Mouse (Mus musculus) embryo, embryonic 9.5 days (tissue): ENCODE measurements around the gene Mdc1.

ENCODE experiments used
- DNase-seq: peaks from one replicate; pipeline ENCODE4 v3.0.0-alpha.2; 2017; ENCODE audit errors: extremely low spot score

Gene Mdc1

GRCm38 (mm10) chr17:35848112-35848511 is 6.8 kb downstream of the Mdc1 start:
- no peak for DNase-seq

GRCm38 (mm10) chr17:35850974-35851373 is 9.7 kb downstream of the Mdc1 start:
- no peak for DNase-seq

- DNase-seq, result no peak
Observed at GRCm38 (mm10) chr17:35859371-35859770, 18.1 kb downstream of the Mdc1 start.

DNA sequence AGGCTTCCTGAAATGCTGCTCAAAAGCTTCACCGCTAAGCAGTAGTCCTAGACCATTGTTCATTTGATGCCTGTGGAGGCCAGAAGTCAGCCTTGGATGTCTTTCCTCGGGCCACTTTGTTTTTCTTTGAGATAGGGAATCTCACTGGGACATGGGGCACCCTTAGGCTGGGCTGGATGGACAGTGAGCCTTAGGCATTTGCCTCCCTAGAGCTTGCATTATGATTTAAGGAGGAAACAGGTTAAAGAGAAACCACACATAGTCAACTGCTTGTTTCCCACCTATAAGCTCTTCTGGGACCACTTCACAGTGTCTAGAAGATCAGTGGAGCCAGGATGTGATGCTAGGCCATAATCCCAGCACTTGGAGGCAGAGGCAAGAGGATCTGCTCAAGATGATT is 18.5 kb downstream of the Mdc1 start:
- DNase-seq, result no peak

DNA sequence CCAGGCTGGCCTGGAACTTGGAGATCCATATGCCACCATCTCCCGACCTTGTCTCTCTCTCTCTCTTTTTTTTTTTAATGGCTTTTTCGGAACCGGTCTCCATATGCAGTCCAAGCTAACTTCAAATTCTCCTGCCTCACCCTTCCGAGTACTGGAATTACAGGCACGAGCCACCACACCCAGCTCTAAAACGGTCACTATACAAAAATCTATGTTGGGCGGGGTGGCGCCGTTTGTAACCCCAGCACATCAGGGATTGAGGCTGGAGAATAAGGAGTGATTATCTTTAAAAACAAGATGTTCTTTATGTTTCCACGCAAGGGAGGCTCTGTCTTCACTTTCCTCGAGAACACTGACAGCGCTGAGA is 19.5 kb downstream of the Mdc1 start:
- no peak for DNase-seq

- peak; percentile 94 for DNase-seq
Observed at GRCm38 (mm10) chr17:35861198-35861857, 20.0 kb downstream of the Mdc1 start, which contains the start of gene Nrm. TSS of gene Nrm (plus strand) at chr17:35861318.

GRCm38 (mm10) chr17:35864832-35865353 is 23.6 kb downstream of the Mdc1 start:
- DNase-seq, result no peak

- peak; percentile 91 for DNase-seq
Observed at GRCm38 (mm10) chr17:35865481-35866280, 24.4 kb downstream of the Mdc1 start, which contains the start of gene Ppp1r18. TSS of gene Ppp1r18 (plus strand) at chr17:35865593.

DNA sequence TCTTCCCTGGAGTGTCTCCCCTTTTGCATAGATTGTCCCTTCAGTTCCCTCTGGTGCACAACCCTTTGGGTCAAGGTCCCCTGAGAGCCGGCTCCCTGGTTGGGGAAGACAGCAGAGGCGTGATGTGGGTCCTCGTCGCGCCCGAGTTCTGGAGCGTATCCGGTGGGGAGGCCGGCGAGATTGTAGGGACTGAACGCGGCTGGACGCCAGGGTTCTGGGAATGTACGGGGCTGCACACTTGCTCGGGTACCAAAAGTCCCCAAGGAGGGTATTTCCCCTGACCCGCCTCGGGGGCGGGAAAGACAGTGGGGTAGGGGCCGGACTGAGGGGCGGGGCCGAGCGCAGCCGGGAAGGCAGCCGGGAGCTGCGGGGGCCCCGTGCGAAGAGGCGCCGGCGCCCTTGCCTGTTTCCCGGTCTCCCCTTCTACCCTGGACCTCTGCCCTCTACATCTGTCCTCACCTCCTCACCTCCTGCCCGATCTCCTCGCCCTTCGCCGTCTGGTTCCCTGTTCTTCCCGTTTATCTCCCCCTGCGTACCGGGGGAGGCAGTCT is 25.0 kb downstream of the Mdc1 start:
- no peak for DNase-seq

- DNase-seq, result no peak
Observed at GRCm38 (mm10) chr17:35866911-35867890, 25.9 kb downstream of the Mdc1 start.

DNA sequence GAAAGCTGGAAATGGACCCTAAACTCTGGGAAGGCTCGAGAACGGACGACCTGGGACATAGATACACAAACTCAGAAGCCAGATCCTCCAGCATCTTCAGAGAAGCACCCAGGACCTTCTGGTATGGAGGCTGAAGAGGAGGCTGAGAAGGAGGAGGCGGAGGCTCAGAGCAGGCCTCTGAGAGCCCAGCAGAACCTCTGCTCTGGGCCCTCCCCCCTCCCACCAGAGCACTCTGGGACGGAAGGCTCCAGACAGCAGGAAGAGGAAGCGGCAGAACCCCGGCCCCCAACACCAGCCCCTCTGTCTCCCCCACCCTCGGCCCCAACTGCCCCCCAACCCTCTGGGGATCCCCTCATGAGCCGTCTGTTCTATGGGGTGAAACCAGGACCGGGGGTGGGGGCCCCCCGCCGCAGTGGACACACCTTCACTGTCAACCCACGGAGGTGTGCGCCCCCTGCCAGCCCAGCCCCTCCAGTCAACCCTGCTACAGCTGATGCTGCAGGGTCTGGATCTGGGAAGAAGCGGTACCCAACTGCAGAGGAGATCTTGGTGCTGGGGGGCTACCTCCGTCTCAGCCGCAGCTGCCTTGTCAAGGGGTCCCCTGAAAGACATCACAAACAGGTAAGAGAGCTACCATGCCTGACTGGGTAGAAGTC is 27.0 kb downstream of the Mdc1 start:
- no peak for DNase-seq

DNA sequence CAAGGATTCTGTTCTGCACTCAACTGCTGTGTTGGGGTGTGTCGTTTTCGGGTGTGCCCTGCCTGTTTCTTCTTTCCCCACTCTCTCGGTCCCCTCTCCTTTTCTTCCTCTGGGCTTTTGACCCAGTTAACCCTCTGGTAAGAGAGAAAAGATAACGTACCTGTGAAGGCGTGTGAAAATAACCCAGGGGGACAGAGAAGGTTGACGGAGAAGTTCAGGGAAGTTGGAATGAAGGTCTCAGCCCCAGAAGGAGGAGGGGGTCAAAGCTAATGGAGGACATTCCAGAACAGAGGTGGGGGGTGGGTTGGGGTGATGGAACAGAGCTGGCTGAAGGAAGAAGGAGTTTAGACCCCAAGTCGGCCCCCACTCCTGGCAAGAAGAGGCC is 27.6 kb downstream of the Mdc1 start:
- no peak for DNase-seq

DNA sequence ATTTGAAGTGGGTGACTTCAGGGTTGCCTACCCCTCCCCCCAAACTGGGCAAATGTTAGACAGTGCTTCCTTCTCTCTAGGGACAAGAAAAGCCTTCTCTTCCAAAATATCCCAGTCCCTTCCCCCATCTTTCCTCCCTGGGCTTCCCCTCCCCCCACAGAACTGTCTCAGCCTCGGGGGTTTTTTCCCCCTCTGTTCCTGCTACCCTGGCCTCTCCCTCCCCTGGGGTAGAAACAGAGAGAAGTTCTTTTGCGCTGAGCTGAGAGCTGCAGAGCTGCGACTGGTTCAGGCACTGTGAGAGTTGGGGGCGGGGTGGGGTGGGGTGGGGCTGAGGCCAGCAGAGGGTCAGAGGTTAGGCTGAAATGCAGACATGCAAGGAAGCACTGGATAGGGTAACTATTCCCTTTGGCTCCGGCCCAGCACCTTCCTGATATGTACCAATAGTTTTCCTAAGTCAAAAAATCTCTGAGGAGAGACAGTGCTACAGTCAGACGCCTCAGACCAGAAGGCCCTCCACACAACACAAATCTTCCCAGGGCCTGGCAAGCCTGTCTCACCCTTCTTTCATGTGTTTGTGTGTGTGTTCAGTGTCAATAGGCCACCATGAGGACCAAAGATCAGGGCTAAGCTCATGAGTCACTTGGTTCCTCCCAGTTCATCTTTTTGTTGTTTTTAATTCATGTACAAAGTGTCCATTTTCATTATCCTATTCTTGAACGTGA is 28.2 kb downstream of the Mdc1 start:
- DNase-seq, result peak; percentile 83

GRCm38 (mm10) chr17:35870151-35870883 is 29.0 kb downstream of the Mdc1 start:
- DNase-seq, result no peak

DNA sequence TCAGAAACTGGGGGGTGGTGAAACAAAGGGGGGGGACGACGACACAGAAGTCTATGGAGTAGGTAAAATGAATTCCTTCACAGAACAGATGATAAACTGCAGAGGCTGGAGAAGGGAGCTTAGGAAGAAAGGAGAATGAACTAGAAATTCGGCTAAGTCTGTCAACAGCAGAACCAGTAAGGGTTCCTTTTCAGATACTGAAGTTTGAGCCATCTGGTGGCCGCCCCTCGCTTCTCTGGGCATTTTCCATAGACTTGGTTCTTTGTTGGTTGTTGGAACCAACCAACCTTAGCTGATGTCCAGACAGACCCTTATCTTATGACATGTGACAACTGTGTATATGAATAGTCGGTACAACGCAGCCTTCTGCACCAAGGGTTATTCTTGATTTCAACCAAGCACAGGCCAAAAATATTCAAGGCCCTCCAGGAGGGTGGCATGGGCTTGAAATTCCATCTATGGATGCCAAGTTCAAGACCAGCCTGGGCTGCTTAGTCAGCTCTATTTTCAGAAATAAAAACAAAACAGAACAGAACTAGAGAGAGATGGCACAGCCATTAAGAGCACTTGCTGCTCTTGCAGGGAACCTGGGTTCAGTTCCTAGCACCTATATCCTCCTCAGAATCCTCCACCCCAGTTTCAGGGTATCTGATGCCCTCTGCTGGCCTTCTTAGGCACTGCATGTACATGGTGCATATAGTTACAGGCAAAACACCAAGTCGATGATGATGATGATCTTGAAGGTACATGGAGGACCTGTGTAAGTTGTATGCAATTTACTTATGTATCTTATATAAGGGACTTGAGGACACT is 29.8 kb downstream of the Mdc1 start:
- DNase-seq, result no peak

DNA sequence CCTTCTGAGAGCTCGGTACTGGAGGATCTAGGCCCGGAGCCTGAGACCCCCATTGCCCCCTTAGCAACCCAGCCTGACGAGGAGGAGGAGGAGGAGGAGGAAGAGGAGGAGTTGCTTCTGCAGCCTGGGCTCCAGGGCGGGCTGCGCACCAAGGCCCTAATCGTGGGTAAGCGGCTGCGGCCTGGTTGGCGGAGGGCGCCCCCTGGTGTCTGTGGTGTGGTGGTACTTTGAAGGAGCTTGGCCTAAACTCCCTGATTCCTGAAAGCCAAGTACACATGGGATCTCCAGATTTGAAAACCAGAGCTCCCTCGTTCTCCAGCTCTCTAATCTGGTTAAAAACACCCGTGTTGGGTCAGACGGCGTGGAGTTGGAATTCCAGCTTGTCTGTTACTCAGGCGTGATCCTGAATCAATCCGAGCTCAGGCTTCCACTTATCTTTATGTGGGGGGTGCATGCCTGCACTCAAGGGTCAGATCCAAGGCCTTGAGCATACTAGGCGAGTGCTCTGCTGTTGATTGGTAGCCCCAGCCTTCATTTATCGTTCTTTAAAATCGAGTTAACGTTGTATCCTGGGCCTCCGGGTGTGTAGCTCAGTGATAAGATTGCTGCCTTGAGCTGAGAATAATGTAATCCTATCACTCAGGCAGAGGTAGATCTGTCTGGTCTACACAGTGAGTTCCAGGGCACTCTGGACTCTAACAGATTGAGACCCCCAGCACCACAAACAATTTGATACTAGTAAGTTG is 32.6 kb downstream of the Mdc1 start:
- DNase-seq, result peak; percentile 87

DNA sequence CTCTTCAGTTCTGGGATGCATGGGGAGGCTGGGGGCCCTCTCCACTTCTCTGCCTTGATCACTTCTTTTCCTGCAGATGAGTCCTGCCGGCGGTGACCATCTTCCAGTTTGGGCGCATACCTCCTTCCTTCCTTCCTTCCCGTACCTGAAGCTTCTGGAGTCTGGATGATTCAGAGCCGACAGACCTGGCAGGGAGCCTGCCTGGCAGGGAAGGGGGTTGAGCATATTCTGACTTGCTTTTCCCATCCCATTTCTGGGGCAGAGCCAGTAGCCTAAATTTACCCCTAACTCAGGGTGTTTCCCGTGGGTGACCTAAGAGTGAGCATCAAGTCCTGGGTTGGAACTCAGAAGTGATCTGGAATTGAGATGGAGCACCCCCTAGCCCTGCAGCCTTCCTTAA is 33.4 kb downstream of the Mdc1 start:
- DNase-seq, result no peak
